Mouse (Mus musculus): Measurements from ENCODE around the gene 4930432M17Rik.
A peak's percentile ranks its signal among the peaks of the same experiment; 100 is the strongest.

The 4930432M17Rik gene

DNA sequence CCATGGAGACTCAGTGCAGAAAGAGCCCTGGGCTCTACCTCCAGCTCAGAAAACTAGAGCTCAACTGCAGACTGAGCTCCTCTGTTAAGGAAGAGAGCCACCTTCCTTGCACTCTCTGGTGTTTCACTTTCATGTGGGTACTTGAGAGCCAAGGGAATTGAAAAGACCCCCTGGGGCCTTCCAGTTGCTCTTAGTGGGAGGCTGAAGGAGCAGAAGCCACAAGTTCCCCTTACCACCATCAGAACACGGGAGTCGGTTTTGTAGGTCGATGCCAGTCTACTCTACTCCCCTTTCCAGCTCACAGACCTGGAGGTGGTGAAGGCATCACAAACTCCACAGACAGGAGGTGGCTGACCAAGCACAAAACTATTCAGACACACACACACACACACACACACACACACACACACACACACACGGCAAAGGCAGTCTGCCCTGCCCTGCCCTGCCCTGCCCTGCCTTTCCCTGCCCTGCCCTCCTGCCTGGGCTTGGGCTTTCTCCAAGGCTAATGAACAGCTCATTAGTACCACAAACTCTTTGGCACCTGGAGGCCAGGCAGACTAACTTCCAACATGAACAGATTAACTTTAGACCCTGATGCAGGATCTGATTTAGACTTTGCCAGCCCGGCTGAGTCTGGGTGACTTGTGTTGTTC lies 1.7 kb downstream of the 4930432M17Rik start:
- no peak for DNase-seq (ENCODE audit: low read depth, low spot score)

DNA sequence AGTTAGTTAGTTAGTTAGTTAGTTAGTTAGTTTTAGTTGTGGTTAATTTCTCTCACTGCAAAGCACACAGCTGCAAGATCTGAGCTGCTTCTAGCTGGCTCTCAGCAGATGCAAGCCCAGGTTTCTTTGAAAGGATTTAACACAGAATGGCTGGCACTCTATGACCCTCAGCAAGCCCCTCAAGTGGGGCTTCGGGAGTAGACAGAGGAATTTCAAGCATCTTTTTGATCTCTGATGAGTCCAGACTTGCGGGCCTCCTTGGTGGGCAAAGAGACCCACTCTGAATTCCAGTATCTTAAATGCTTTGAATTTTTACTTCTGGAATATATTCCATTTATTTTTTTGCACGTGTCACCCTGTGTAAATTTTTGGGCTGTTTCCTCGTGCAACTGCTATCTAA lies 8.4 kb downstream of the 4930432M17Rik start:
- no peak for DNase-seq (ENCODE audit: low read depth, low spot score)

DNA sequence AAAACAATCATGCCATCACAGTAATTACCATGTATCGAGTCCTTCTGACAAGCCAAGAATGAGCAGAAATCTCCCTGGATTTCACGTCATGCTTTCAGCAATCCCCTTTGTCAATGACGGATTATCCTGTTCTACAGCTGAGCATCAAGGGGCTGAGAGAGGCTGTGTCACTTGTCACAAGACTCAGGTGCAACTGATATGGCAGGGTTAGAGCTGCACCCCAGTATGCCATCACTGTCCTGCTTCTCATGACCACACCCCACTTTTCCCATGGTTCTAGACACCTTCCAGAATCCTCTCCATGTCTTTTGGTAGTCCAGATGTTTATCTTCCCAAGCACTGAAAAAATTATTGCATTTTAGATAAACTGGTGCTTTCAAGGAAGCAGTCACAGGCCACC lies 8.9 kb downstream of the 4930432M17Rik start:
- no peak for DNase-seq (ENCODE audit: low read depth, low spot score)

DNA sequence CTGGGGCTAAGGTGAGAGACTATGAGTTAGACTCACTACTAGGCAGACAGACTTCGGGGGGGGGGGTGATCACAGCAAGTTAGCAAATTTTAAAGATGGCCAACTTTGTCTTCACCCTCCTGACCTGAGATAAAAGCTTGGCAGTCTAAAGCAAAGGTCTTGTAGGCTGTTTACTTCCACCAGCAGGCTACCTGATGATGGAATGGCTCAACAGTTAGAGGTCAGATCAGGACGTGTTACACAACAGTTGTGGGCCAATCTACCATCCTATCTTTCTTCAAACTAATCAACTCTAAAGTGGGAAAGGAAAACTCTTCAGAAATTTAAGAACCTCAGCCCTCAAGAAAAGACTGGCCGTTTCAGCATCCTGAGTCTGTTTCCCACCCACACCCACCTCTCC lies 9.6 kb downstream of the 4930432M17Rik start:
- DNase-seq (ENCODE audit: low read depth, low spot score) = no peak

DNA sequence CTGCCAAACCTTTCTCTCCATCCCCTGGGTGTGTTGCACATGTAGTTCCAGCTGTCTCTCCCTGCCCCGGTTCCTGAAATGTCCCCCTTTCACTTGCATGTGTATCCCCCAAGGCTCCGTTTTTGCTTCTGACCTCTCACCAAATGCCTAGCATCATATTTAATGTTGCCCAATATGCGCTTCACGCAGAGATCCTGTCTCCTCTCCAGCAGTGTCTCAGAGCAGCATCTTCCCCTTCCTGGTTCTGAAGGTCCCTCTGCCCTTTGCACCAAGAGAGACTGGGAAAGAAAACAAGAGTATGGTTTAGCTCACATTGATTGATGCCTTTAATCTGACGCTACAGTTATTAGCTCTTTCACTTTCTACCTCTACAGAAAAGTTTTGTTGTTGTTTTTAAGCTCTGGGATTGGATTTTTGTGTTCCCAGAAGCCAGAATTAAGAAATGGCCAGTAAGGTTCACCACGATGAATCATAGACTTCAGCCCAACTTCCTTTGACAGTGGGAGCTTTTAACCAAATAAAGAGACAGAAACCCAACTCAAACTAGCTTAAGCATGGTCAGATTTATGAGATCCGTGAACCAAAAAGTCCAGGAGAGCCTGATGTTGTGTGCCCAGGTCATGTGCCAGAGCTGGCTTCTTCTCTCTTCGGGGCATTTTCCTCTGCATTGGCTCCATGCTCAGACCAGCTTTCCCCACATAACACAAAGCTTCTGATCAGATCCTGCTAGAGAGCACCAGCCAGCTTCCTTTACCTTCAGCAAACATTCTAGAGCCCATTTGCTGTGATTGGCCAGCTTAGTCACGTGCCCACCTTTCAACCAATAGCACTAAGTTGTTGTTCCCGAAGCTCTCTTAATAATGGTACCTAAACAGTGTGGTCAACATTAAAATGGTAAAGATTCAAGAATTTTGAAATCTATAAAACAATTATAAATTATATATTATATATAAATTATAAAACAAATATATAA lies 12.2 kb downstream of the 4930432M17Rik start:
- no peak for DNase-seq (ENCODE audit: low read depth, low spot score)

DNA sequence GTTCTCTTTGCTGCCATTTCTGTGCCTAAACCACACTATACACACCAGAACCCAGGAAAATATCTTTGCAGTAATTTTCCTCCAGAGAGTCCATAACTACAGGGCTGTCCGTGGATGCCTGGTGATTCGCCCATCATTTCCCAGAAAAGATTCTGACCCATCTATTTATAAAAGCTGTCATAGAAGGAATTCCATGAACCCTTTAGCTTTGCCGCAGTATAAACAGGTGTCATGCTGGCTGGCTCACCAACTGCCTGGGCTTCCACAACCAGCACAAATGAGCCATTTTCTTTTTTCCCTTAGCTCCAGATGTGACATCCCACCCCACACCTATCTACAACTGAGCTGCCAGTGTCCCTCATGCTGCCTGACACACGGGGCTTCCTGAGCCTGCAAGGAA lies 14.0 kb downstream of the 4930432M17Rik start:
- no peak for DNase-seq (ENCODE audit: low read depth, low spot score)

DNA sequence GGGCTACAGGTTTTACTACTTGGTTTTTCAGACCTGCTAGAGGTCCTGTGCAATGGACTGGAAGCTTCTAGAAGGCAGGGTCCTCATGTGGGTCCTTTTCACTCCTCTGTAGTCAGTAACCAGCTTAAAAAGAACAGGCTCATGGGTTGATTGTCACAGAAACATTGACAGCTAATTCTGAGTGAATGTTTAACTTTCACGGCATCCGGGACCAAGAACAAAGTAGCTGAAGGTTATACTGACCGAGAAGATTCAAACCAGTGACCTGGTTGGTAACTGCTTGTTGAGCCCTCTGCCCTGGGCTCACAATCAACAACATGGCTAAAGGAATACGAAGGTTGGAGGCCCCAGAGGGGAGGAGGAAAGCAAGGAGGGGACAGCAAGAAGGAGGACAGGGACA lies 14.4 kb downstream of the 4930432M17Rik start:
- DNase-seq (ENCODE audit: low read depth, low spot score) = no peak

DNA sequence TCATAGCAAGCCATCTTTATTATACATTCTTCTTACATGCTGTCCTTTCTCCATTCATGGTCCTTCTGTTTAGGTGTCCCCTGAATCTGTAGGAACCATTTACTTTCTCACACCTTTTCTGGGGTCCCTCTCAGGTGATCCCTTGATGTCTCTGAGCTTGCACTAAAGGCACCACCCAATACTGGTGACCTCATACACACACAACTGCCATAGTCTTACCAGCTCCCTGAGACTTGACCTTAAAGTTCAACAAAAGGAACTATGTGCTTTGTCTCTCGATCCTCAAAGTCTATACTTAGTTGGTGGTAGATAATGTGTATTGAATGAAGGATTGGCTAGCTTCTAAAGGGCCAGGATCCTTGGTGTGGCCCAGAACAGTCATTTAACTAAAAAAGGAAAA lies 15.4 kb downstream of the 4930432M17Rik start:
- no peak for DNase-seq (ENCODE audit: low read depth, low spot score)

DNA sequence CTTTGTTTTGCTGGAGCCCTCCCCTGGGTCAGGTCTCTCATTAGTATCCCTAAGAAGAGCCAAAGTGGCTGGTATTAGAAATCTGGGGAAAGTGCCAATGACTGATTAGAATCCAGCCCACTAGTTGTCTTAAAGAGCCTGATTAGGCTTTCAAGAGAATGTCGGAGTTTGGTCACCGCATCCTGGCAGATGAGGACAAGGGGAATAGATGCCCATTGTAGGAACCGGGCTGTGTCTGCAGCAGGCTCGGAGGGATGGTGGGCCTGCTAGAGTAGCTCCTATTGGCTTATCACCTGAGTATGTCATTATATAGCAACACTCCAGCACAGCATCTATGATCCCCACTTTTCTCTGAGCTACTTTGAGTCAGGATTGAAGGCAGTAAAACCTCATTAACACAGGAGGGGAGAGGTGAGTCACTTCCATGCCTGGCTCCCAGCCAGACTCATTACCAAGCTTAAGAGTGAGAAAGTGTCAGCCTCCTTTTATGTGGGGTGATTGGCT lies 15.9 kb downstream of the 4930432M17Rik start:
- DNase-seq (ENCODE audit: low read depth, low spot score) = no peak

DNA sequence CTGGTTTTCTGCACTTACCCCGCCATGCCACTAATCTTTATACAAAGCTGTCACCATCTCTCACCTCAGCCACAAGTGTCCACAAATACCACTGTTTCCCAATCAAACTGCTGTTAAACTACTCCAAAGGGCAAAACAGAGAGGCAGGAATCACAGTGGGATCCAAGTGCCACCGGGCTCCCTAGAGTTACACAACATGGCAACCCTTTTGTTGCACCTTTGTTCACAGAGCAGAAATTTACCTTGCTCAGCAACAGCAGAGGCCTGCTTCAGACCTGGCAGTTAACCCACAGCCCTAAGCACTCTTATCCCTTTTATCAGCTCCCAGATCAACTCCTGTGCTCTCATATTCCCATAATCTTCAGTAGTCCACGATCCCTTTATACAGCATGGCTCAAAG lies 17.2 kb downstream of the 4930432M17Rik start:
- no peak for DNase-seq (ENCODE audit: low read depth, low spot score)

DNA sequence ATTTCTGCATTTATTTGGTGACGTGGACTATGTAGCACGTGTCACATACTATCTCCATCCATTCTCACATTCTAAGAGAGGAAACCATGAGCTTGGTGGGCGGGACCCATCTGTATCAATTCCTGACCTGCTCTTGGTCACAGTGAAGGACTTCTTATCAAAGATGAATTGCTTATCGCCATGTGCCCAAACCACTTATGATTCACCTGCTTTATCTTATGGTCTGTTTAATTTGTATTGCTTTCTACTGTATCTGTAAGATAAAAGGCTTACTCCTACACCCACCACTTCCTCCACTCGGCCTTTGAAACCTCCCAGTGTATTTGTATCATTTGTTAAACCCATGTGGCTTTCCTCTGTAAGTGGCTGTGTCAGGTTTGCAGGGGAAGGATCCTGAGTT lies 18.5 kb downstream of the 4930432M17Rik start:
- peak; percentile 31 for DNase-seq (ENCODE audit: low read depth, low spot score)

DNA sequence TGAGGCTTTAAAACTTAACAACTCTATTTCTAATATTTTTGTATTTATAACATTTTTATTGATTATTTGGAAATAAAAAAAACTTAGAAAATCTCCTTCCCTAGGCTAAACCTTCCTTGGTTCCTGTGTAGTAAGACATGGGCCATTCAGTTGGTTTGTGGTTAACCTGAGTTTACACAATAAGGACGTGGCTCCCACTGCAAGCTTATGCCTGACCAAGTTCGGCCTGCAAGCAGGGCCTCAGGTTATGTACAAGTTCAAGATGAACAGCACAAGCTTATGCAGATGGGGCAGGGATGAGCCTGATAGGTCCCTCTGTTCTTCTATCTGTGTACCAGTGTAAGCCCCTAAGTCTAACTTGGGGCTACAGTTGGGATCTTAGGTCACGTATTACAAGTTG lies 19.1 kb downstream of the 4930432M17Rik start:
- peak; percentile 9 for DNase-seq (ENCODE audit: low read depth, low spot score)

DNA sequence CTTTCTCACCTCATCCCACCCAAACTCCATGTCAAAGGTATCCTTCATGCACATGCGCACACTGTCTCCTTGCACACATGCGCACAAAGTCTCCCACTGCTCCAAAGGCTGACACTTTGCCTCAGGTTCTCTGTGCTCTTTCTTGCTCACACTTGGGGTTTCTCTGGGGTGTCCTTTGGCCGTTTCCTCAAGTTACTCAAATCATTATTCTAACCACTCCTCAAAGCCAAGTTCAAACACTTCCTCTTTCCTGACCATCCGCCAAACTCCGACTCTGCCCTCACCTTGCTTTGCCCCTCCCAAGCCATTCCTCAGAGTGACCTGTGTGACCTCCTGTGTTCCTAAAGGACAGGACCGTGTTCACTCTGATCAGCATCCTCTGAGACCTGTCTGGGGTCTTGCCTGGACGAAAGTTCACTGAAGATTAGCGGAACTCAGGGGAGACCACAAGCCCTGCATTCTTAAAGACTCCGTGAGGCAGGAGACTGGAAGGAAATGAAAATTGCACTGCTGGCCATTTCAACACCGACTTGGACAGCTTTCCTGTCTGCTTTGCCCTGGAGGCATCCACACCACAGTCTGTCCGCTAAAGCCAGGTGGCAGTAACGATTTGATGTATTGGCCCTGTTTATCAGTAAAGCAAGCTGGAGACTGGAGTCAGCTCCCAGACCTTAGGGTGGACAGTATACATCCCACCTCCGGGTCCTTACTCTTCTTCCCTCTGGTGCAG lies 22.6 kb downstream of the 4930432M17Rik start:
- DNase-seq (ENCODE audit: low read depth, low spot score) = no peak

DNA sequence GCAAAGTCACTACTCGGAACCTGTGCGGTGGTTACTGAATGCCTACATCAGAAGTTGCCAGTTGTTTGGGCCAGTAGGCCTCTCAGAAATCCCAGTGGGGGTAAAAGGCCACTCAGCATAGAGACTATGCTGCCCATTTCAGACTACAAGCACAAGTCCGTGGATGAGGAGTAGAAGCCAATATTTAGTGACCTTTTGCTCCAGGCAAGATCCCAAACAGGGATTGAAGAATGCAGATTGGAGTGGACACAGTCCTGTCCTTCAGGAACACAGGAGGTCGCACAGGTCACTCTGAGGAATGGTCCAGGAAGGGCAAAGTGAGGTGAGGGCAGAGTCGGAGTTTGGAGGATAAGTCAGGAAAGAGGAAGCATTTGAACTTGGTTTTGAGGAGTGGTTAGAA lies 23.2 kb downstream of the 4930432M17Rik start:
- DNase-seq (ENCODE audit: low read depth, low spot score) = no peak

DNA sequence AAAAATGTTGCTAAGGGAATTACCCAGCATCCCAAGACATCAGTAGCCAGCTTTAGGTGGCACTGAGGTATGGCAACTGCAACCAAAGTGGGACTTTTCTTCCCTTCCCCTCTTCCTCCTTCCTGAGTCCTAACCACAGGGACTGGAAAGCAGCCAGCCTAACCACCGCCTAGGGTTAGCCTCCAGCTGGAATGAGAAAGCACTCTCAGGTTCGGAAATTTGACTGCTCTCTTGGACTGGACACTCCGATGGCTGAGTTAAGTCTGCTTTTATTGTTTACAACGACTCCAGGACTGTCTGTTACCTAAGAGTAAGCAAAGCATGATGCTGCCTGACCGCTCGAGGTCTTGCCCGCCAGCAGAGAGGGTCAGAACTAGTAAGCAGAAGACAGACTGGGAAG lies 26.6 kb downstream of the 4930432M17Rik start:
- no peak for DNase-seq (ENCODE audit: low read depth, low spot score)

DNA sequence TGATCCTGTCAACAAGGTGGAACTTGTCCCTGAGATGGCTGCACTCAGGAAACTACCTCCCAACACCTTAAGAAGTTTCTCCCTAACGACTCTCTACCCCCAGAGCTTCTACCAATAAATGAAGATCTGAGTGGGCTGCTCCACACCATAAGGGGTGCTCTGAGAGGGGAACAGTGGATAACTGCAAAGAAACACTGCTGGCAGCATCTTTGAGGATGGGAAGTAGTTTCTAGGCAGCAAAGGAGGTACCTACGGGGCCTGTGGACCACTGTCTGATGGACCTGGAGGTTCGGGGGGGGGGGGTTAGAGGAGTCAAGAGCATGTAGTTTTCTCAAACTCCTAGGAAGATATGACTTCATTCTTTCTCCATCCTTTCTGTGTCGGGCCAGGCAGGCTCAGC lies 28.8 kb downstream of the 4930432M17Rik start:
- no peak for DNase-seq (ENCODE audit: low read depth, low spot score)

DNA sequence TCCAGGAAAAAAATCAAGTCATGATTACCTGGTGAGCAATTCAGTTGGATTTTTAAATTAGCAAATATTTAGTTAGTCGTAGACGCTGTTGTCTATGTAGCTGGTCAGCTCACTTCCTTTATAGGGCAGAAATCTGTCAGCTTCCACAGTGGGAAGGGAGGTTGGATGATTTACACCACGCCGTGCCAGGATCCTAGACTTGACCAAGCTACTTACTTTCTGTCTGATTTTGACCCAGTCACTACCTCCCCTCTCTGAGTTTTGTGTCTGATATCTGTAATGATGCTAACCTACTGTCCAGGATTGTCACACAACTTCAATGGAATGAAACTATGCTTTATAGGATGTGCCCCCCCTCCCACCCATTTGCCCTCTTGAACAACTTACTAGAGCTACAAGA lies 29.3 kb downstream of the 4930432M17Rik start:
- no peak for DNase-seq (ENCODE audit: low read depth, low spot score)

DNA sequence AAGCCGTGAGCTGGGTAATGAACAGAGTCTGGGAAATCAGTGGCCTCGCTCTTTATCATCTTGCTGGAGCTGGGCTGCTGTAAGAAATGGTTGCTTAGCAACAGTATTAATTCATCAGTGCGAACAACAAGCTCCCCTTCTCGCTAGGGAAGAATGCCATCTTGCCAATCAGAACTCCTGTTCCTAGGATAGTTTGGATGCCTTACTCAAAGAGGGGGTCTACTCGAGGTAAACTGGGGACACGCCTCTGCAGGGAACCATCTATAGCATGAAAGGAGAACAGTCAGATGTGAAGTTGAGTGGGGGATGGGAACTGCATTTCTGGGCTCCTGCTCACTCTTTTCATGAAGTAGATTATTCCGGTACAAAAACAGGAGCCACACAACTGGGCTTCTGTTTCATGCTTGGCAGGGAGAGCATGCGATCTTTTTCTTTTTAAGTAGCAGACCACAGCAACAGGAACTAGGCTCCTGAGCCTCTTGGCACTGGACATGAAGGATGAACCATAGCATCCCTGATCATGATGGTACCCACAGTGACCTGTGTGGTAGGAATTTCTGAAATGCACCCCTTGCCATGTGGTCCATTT lies 29.9 kb downstream of the 4930432M17Rik start:
- DNase-seq (ENCODE audit: low read depth, low spot score) = no peak

DNA sequence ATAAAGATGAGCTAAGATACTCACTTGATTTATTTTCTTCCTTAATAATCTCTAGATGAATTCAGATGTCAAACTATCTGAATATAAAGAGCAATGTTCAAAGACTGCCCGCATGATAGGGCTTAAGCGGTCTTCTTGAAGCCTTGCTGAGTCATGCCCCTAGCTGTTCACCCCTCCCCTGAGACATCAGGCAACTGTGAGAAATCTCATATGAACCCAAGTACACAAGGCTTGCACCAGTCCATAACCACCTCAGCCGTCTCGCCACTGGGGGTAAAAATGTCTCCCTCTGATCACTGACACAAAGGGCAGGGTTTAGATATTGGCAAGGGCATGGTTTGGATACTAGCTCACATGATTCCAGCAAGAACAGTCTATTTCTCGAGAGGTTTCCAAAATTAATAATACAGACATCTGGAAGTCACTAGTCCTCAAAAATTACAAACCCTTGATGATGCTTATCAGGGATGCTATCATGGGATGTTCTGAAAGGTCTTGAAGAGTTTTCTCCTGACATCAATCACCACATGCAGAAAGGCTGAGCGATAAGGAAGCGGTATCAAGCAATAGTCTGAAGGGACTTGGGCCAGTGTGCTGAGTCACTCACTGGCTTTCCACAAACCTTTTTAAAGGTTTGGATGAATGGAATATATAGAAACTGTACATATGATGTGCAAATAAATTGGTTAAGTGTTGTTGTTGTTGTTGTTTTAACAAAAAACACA lies 32.8 kb downstream of the 4930432M17Rik start:
- DNase-seq (ENCODE audit: low read depth, low spot score) = no peak

DNA sequence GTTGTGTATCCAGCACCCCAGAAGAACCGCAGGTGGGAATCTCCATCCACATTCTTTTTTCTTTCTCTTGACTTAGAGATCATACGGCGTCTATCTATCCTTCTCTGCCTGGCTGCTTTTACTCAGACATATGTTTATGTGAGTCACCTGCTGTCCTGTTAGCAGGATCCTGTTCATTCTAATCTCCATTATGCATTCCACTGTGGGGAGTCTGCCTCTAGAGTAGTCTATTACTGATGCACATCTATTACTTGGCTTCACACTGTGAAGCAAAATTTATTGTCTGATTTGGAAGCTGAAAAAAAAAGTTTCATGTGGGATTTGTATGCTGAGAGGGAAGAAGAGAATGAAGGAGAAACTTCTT lies 33.3 kb downstream of the 4930432M17Rik start:
- DNase-seq (ENCODE audit: low read depth, low spot score) = no peak

DNA sequence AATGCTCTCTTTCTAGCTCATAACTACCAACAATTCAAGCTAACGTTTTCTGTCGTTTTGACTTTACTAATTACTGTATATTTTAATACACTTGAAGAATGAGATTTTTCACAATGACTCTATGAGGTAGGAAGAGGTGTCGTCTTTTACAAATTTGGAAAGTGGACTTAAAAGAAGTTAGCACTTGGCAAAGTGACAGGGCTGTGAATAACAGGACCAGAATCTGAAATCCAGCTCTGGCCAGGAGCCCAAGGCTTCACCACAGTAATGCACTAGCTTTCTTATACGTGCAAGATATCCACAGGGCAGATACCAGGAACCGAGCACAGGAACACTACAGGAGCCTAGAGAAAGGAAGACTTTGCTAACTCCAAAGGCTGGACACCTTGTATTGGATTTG lies 35.5 kb downstream of the 4930432M17Rik start:
- no peak for DNase-seq (ENCODE audit: low read depth, low spot score)

Data from CD4-positive helper T cell, adult 2 months (primary cell).